Mouse (Mus musculus) right cerebral cortex, adult 18-20 months (tissue): Measurements from ENCODE around the gene Plcb1.
A peak's percentile ranks its signal among the peaks of the same experiment; 100 is the strongest.
"Not testable (repeated sequence)": the region's sequence is repeated elsewhere in the genome, so short reads cannot be mapped to it uniquely, and the experiment has no call there.

Experiments
- DNase-seq: peaks from one replicate; pipeline ENCODE4 v3.0.0; 2022; ENCODE audit warnings: mixed read lengths

Plcb1 gene

GRCm38 (mm10) chr2:134976796-134977330 lies 191.0 kb downstream of the Plcb1 start:
- DNase-seq, result no peak

GRCm38 (mm10) chr2:134977641-134978040 lies 191.8 kb downstream of the Plcb1 start:
- DNase-seq, result no peak

- no peak for DNase-seq
These were observed 195.5 kb downstream of the Plcb1 start for GRCm38 (mm10) chr2:134981394-134981793.

GRCm38 (mm10) chr2:134984884-134985283 lies 199.0 kb downstream of the Plcb1 start:
- no peak for DNase-seq

GRCm38 (mm10) chr2:134987978-134988377 lies 202.1 kb downstream of the Plcb1 start:
- no peak for DNase-seq

- no peak for DNase-seq
These were observed 203.9 kb downstream of the Plcb1 start for GRCm38 (mm10) chr2:134989650-134990292.

GRCm38 (mm10) chr2:135007134-135007533 lies 221.3 kb downstream of the Plcb1 start:
- no peak for DNase-seq

- DNase-seq, result not testable (repeated sequence)
These were observed 222.0 kb downstream of the Plcb1 start for GRCm38 (mm10) chr2:135007885-135008284.

GRCm38 (mm10) chr2:135010371-135010770 lies 224.5 kb downstream of the Plcb1 start:
- DNase-seq, result peak; percentile 43

- no peak for DNase-seq
These were observed 229.6 kb downstream of the Plcb1 start for GRCm38 (mm10) chr2:135015501-135015900.

- DNase-seq, result no peak
These were observed 232.4 kb downstream of the Plcb1 start for GRCm38 (mm10) chr2:135018275-135018674.

- DNase-seq, result no peak
These were observed 232.8 kb downstream of the Plcb1 start for GRCm38 (mm10) chr2:135018708-135019107.

- no peak for DNase-seq
These were observed 233.7 kb downstream of the Plcb1 start for GRCm38 (mm10) chr2:135019588-135019987.

GRCm38 (mm10) chr2:135029288-135029687 lies 243.4 kb downstream of the Plcb1 start:
- DNase-seq, result no peak

GRCm38 (mm10) chr2:135029700-135030099 lies 243.8 kb downstream of the Plcb1 start:
- DNase-seq, result peak; percentile 16

GRCm38 (mm10) chr2:135035640-135036260 lies 249.9 kb downstream of the Plcb1 start:
- DNase-seq, result no peak

GRCm38 (mm10) chr2:135048791-135049190 lies 262.9 kb downstream of the Plcb1 start:
- no peak for DNase-seq

GRCm38 (mm10) chr2:135049283-135049682 lies 263.4 kb downstream of the Plcb1 start:
- peak; percentile 51 for DNase-seq

- no peak for DNase-seq
These were observed 265.8 kb downstream of the Plcb1 start for GRCm38 (mm10) chr2:135051540-135052288.

GRCm38 (mm10) chr2:135053391-135053790 lies 267.5 kb downstream of the Plcb1 start:
- DNase-seq, result no peak

GRCm38 (mm10) chr2:135067419-135067818 lies 281.6 kb downstream of the Plcb1 start:
- DNase-seq, result no peak

GRCm38 (mm10) chr2:135071349-135071748 lies 285.5 kb downstream of the Plcb1 start:
- DNase-seq, result no peak

- DNase-seq, result no peak
These were observed 286.6 kb downstream of the Plcb1 start for GRCm38 (mm10) chr2:135072503-135072902.

GRCm38 (mm10) chr2:135073014-135073413 lies 287.1 kb downstream of the Plcb1 start:
- DNase-seq, result no peak
